Mouse (Mus musculus): ENCODE data around the gene Ccdc57. TPM values are rescaled to one million over a fixed set of nuclear protein-coding genes. Genes with fewer than 3 reads are reported as not detected.

Ccdc57 gene
- polyA plus RNA-seq, 1 experiment: 2.9 TPM

DNA sequence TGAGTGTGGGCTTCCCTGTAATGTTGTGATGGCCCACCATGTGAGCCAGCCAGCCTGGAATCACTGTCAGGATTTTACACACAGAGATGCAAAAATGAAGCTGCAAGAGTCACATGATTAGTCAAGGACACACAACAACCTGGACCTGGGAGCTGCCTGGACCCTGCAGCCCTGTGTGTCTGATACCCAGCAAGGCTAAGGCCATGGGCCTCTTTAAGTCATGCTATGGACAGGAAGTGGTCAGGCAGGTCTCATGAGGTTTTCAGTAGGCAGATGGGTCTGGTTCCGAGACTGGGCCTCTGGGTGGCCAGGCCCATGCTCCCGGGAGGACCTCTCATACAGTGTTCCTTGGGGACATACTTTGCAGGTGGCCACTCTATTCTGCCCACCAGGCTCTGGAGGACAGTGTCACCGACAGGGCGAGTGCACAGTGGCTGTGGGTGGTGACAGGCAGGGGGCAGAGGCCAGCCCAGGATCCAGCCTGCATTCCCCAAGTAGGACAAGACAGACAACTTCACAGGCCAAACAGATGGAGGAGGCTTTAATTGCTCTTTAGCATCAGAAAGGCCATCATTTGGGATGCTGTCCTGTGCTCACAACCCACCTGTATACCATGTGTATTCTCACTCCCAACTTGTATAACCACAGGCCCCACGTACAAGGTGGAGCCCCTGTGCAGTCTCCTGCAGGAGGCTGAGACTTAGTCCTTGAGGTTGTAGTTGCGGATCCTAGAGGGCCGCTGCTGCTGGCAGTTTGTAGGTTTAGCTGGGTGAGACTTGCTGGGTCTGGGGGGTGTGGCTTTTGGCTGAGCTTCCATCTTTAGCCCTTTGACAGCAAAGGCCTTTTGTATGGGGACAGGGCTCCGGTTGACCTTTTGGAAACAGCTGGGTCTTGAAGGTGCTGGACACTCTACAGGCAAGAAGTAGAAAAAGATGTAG lies 106.4 kb downstream of the Ccdc57 start:
- Histone ChIP-seq H3K27ac (ENCODE audit: insufficient read depth, low read depth, low read length) (no peak overlapping the region), H3K4me1 (ENCODE audit: control insufficient read depth, insufficient read depth, low read length) (peaks cover 11% of the 10 kb centered on the region; the same call in 1 of the 2 replicates), H3K36me3 (ENCODE audit: control insufficient read depth, insufficient read depth, low read length) (no peaks in the 10 kb centered on the region), H3K27me3 (replicated peaks; ENCODE audit: control insufficient read depth, insufficient read depth, low read length) (no peaks in the 10 kb centered on the region), H3K4me3 (ENCODE audit: insufficient read depth, low read depth, low read length) (no peak overlapping the region)
- WGBS: 90% methylated on average over 8 of the region's 8 CpGs
- no peak for DNase-seq
- TF ChIP-seq CTCF (conservative IDR thresholded peaks at IDR 0.05; ENCODE audit: insufficient read depth, insufficient read length, low read depth, low read length): no peak
- no peak for TF ChIP-seq POLR2A (IDR thresholded peaks at IDR 0.05; ENCODE audit: low read depth, low read length)

DNA sequence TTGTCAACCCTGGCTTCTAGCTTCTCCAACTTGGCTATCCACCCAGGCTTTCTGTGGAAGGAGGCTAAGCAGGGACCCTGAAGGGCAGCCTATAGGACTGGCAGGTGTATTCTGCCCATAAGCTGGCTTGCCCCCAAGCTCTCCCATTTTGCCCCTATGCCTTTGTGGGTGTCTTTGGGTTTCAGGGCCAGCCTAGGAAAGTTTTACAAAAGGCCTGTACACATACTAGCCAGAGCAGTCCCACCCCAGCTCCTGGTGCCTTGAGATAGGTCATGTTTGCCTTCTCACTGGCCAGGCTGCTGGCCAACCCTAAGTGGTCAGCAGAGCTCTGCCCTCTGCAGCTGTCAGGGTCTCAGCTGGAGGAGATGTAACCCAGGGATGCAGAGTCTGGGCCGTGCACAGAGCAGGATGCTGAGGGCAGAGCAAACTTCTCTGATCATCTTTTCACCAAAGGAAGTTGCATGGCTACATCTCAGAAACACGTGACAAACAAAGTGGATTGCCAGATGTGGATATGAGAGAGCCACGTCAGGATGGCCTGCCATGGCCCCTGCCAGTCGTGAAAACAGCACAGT lies 107.3 kb downstream of the Ccdc57 start:
- H3K4me3 ChIP-seq (ENCODE audit: insufficient read depth, low read depth, low read length): no peak overlapping the region
- no peak for TF ChIP-seq POLR2A (IDR thresholded peaks at IDR 0.05; ENCODE audit: low read depth, low read length)
- TF ChIP-seq CTCF (conservative IDR thresholded peaks at IDR 0.05; ENCODE audit: insufficient read depth, insufficient read length, low read depth, low read length): no peak
- peaks cover 5% of the 10 kb centered on the region; the same call in 1 of the 2 replicates for H3K4me1 ChIP-seq (ENCODE audit: control insufficient read depth, insufficient read depth, low read length)
- H3K36me3 ChIP-seq (ENCODE audit: control insufficient read depth, insufficient read depth, low read length): no peaks in the 10 kb centered on the region
- no peaks in the 10 kb centered on the region for H3K27me3 ChIP-seq (replicated peaks; ENCODE audit: control insufficient read depth, insufficient read depth, low read length)
- WGBS: 67% methylated on average over 4 of the region's 4 CpGs
- DNase-seq: no peak
- H3K27ac ChIP-seq (ENCODE audit: insufficient read depth, low read depth, low read length): no peak overlapping the region

DNA sequence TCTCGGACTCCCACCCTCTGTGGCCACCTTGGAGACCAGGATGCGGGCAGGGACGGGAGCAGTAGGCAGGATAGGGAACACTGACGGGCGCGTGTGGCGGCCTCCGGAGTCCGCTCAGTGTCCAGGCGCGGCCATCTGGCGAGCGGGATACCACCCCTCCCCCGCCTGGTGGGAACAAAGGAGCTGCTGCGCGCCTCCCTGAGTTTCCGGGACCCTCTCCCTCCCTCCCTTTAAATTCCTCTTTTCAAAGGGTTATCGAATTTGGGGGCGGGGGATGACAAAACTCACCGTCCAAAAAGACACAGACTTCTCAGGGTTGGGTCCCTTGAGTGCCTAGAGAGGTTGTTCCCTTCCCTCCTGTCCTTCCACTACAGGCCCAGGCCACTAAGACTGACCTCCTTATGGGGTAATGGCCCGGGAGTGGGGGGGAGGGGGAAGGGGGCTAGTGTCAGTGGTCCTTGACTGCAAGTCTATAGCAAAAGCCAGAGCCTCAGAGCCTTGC lies 107.8 kb downstream of the Ccdc57 start:
- Histone ChIP-seq H3K4me1 (ENCODE audit: control insufficient read depth, insufficient read depth, low read length) (peaks cover 5% of the 10 kb centered on the region; the same call in 1 of the 2 replicates), H3K27ac (ENCODE audit: insufficient read depth, low read depth, low read length) (peak overlapping the region; percentile 48), H3K27me3 (replicated peaks; ENCODE audit: control insufficient read depth, insufficient read depth, low read length) (no peaks in the 10 kb centered on the region), H3K36me3 (ENCODE audit: control insufficient read depth, insufficient read depth, low read length) (no peaks in the 10 kb centered on the region), H3K4me3 (ENCODE audit: insufficient read depth, low read depth, low read length) (peak overlapping the region; percentile 79)
- DNase-seq: no peak
- 2% methylated on average over 21 of the region's 21 CpGs for WGBS
- TF ChIP-seq CTCF (conservative IDR thresholded peaks at IDR 0.05; ENCODE audit: insufficient read depth, insufficient read length, low read depth, low read length) (no peak), POLR2A (IDR thresholded peaks at IDR 0.05; ENCODE audit: low read depth, low read length) (no peak)

DNA sequence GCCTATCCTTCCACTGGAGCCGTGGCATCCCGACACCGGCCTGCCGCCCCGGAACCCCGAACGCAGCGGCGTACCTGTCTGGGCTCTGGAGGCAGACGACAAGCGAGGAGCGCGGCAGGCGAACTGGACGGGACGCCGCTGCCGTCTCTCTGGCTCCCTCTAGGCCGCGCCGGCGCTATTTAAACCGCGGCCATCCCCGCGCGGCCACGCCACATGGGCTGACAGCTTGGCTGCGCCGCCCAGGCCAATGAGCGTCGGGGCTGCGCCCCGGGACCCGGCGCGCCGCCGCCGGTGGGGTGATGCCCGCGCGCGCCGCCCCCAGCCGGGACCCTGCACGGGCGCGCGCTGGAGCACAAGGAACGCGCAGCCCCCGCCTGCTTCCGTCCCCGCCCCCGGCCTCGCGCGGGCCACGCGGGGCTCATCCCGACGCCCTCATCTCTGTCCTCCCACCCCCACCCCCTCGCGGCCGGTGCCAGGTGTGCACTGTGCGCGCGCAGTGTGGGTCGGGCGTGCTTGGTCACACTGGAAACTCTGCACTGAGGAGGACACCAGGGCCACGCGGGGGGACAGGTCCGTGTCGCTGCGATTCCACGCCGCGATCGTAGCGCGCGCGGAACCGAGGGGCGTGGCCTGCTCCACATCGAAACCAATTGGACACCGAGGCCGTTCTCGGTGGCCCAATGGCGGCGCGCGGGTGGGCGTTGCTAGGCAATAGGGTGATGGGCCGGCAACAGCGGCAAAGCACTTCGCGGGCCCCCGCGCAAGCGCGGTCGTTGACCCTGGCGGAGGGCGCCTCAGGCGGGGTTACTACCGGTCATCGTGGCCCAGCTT lies 108.5 kb downstream of the Ccdc57 start, which contains the start of gene Fasn:
Gene Fasn (minus strand): TSS at position 592 of the 831 bp plus-strand sequence.
- TF ChIP-seq POLR2A (IDR thresholded peaks at IDR 0.05; ENCODE audit: low read depth, low read length) (peak; percentile 95), CTCF (conservative IDR thresholded peaks at IDR 0.05; ENCODE audit: insufficient read depth, insufficient read length, low read depth, low read length) (peak; percentile 44)
- H3K27me3 ChIP-seq (replicated peaks; ENCODE audit: control insufficient read depth, insufficient read depth, low read length): no peaks in the 10 kb centered on the region
- H3K4me3 ChIP-seq (ENCODE audit: insufficient read depth, low read depth, low read length): peak within 1 kb of the TSS; percentile 79
- H3K36me3 ChIP-seq (ENCODE audit: control insufficient read depth, insufficient read depth, low read length): no peaks in the 10 kb centered on the region
- H3K27ac ChIP-seq (ENCODE audit: insufficient read depth, low read depth, low read length): peak within 1 kb of the TSS; percentile 69
- peak; percentile 97 for DNase-seq
- under 1% methylated on average over 109 of the region's 109 CpGs for WGBS
- peaks cover 5% of the 10 kb centered on the region; the same call in 1 of the 2 replicates for H3K4me1 ChIP-seq (ENCODE audit: control insufficient read depth, insufficient read depth, low read length)

DNA sequence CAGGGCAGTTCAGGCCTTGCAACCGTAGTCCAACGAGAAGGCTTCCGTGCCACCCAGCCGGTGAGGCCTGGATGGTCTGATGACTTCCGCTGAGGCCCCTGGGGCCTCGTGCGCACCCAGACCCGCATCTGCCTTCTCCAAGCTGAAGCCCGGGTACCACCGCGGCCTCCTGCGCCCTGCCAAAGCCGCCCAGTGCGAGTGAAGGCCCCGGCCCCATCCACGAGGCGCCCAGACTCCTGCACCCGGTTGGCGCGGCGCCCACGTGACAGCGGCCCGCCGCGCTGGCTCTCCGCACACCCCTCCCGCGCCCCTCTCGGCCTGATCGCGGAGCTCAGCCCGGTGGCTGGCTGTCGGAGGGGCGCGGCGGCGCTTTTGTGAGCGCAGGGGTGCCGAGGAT lies 109.1 kb downstream of the Ccdc57 start:
- Histone ChIP-seq H3K27ac (ENCODE audit: insufficient read depth, low read depth, low read length) (peak overlapping the region; percentile 66), H3K4me1 (ENCODE audit: control insufficient read depth, insufficient read depth, low read length) (peaks cover 5% of the 10 kb centered on the region; the same call in 1 of the 2 replicates), H3K27me3 (replicated peaks; ENCODE audit: control insufficient read depth, insufficient read depth, low read length) (no peaks in the 10 kb centered on the region), H3K36me3 (ENCODE audit: control insufficient read depth, insufficient read depth, low read length) (no peaks in the 10 kb centered on the region), H3K4me3 (ENCODE audit: insufficient read depth, low read depth, low read length) (peak overlapping the region; percentile 79)
- TF ChIP-seq CTCF (conservative IDR thresholded peaks at IDR 0.05; ENCODE audit: insufficient read depth, insufficient read length, low read depth, low read length): no peak
- TF ChIP-seq POLR2A (IDR thresholded peaks at IDR 0.05; ENCODE audit: low read depth, low read length): no peak
- WGBS: under 1% methylated on average over 40 of the region's 40 CpGs
- DNase-seq: no peak

DNA sequence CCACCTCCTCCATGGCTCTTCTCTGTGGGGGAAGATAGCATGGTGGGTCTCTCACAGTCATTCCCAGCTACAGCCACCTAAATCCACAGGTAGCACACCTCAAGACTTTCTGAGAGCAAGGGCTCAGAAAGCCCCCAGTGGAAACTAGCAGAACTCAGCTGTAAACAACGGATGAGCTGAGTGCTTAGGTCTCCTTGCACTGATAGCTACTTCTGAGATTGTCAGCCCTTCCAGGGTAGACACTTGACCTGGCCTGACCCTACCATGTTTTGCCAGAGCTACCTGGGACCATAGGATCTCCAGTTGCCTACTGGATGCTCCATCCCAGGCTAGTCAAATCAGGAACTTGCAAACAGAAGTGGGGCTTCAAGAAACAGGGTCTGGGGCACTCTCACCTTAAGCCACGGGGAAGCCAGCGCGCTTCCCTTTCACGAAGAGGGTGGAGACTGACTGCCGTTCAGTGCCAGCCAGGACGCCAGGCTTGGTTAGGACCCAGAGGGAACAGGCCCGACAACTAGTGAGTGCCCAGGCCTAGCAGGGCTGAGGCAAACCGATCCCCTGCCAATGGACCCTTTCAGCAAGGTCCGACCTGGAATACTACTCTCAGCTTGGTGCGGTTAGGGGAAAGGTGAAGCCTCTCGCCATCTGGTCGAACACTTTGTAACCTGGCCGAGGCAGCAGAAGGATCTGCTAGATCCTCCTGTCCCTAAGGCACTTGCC lies 109.7 kb downstream of the Ccdc57 start:
- peak overlapping the region; percentile 66; the same call in 1 of the 2 replicates for H3K27ac ChIP-seq (ENCODE audit: insufficient read depth, low read depth, low read length)
- H3K36me3 ChIP-seq (ENCODE audit: control insufficient read depth, insufficient read depth, low read length): no peaks in the 10 kb centered on the region
- 6% methylated on average over 14 of the region's 14 CpGs for WGBS
- TF ChIP-seq CTCF (conservative IDR thresholded peaks at IDR 0.05; ENCODE audit: insufficient read depth, insufficient read length, low read depth, low read length): no peak
- peak overlapping the region; percentile 79 for H3K4me3 ChIP-seq (ENCODE audit: insufficient read depth, low read depth, low read length)
- H3K4me1 ChIP-seq (ENCODE audit: control insufficient read depth, insufficient read depth, low read length): peaks cover 5% of the 10 kb centered on the region; the same call in 1 of the 2 replicates
- peak; percentile 38 for DNase-seq
- no peaks in the 10 kb centered on the region for H3K27me3 ChIP-seq (replicated peaks; ENCODE audit: control insufficient read depth, insufficient read depth, low read length)

All from kidney, adult 2 months (tissue).